8 mouse cellular contexts compared by ENCODE assay signal in the genomic region with DNA sequence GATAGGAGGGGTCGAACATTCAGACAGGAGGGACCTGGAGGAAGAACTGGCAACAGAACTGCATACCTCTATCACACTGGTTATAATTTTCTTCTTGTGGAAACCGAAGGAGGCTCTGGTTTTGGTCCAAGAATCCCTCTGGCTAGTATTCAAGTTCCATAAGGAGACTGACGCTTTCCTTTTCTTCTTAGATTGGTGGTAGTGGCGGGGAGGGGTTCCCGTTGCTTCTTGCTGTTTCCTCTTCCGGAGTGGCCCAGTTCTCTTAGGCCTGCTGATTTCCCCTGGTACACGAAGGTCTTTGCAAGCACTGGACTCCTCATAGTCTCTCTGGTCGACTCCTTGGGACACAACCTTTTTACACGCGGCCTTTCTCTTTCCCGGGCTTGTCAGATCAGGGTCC. TPM values are rescaled to one million over a fixed set of nuclear protein-coding genes. Genes with fewer than 3 reads are reported as not detected.
DNase-seq lines count a peak whose midpoint lies in the region; ATAC-seq lines count a peak whose summit lies in the region.

No protein-coding gene starts in this region.

- peak overlapping the region; percentile 84 for H3K4me3 ChIP-seq in heart, embryonic 12.5 days
- H3K4me3 ChIP-seq in embryonic facial prominence, embryonic 13.5 days, result peak overlapping the region; percentile 89
- H3K4me3 ChIP-seq in intestine, embryonic 15.5 days (replicated peaks), result peak overlapping the region; percentile 78
- peak overlapping the region; percentile 91 for H3K4me3 ChIP-seq in midbrain, embryonic 10.5 days

- no peaks in the 10 kb centered on the region for H3K27me3 ChIP-seq in heart, embryonic 12.5 days (replicated peaks)
- no peaks in the 10 kb centered on the region for H3K27me3 ChIP-seq in embryonic facial prominence, embryonic 13.5 days
- no peaks in the 10 kb centered on the region for H3K27me3 ChIP-seq in intestine, embryonic 15.5 days (replicated peaks)
- no peaks in the 10 kb centered on the region for H3K27me3 ChIP-seq in midbrain, embryonic 10.5 days (ENCODE audit: low read depth, poor library complexity, severe bottlenecking)

- 0 out of 2 replicates have a peak, but pooled peaks have one; percentile 1 for ATAC-seq in heart, embryonic 12.5 days (ENCODE audit: insufficient number of reproducible peaks, low FRiP score)
- no peak for ATAC-seq in embryonic facial prominence, embryonic 13.5 days (ENCODE audit: insufficient number of reproducible peaks, insufficient read depth, low FRiP score, low TSS enrichment, low read depth)
- ATAC-seq in intestine, embryonic 15.5 days, result peak; percentile 15
- ATAC-seq in erythroid progenitor cell, adult 5-6 weeks (replicated peaks; ENCODE audit: low FRiP score, poor library complexity, severe bottlenecking), result no peak

- no peaks in the 10 kb centered on the region for H3K9me3 ChIP-seq in heart, embryonic 12.5 days (replicated peaks)
- H3K9me3 ChIP-seq in embryonic facial prominence, embryonic 13.5 days, result no peaks in the 10 kb centered on the region
- H3K9me3 ChIP-seq in intestine, embryonic 15.5 days, result no peaks in the 10 kb centered on the region
- H3K9me3 ChIP-seq in midbrain, embryonic 10.5 days (replicated peaks), result peaks cover 38% of the 10 kb centered on the region

- H3K27ac ChIP-seq in heart, embryonic 12.5 days (ENCODE audit: poor library complexity, severe bottlenecking), result no peak overlapping the region; the same call in 1 of the 2 replicates
- H3K27ac ChIP-seq in embryonic facial prominence, embryonic 13.5 days, result no peak overlapping the region
- 0 out of 2 replicates have a peak overlapping the region, but pooled peaks have one; percentile 18 for H3K27ac ChIP-seq in intestine, embryonic 15.5 days
- peak overlapping the region; percentile 93 for H3K27ac ChIP-seq in midbrain, embryonic 10.5 days (replicated peaks)

- WGBS in heart, embryonic 12.5 days, result 33% methylated on average over 11 of the region's 11 CpGs
- WGBS in embryonic facial prominence, embryonic 13.5 days, result 38% methylated on average over 11 of the region's 11 CpGs
- 15% methylated on average over 11 of the region's 11 CpGs for WGBS in intestine, embryonic 15.5 days
- 62% methylated on average over 11 of the region's 11 CpGs for WGBS in midbrain, embryonic 10.5 days

- H3K9ac ChIP-seq in heart, embryonic 12.5 days, result peak overlapping the region; percentile 87
- H3K9ac ChIP-seq in embryonic facial prominence, embryonic 13.5 days, result peak overlapping the region; percentile 88
- peak overlapping the region; percentile 58 for H3K9ac ChIP-seq in intestine, embryonic 15.5 days

- peaks cover 28% of the 10 kb centered on the region for H3K4me1 ChIP-seq in heart, embryonic 12.5 days (replicated peaks)
- H3K4me1 ChIP-seq in embryonic facial prominence, embryonic 13.5 days, result peaks cover 33% of the 10 kb centered on the region
- peaks cover 9% of the 10 kb centered on the region; the same call in 1 of the 2 replicates for H3K4me1 ChIP-seq in intestine, embryonic 15.5 days (replicated peaks)
- peaks cover 42% of the 10 kb centered on the region for H3K4me1 ChIP-seq in midbrain, embryonic 10.5 days

- intact Hi-C loops in heart, postnatal 14 days (cut with DNase I), result loop anchor here (2.0 to 5.0 kb wide), 3 partner anchors 40 to 1235 kb away; partner anchors contain the start of genes Emc6 and Tax1bp3

- peak overlapping the region; percentile 86 for H3K4me2 ChIP-seq in heart, embryonic 12.5 days
- peak overlapping the region; percentile 87 for H3K4me2 ChIP-seq in embryonic facial prominence, embryonic 13.5 days
- peak overlapping the region; percentile 63 for H3K4me2 ChIP-seq in intestine, embryonic 15.5 days (replicated peaks)

- no peak for DNase-seq in heart, postnatal 14 days
- DNase-seq in midbrain, embryonic 10.5 days (ENCODE audit: low spot score), result no peak
- DNase-seq in right cerebral cortex, postnatal 36 days (ENCODE audit: low spot score in 2 of 2), result no peak
- no peak for DNase-seq in ovary, postnatal 10 days (ENCODE audit: low spot score)

- peaks cover 17% of the 10 kb centered on the region for H3K36me3 ChIP-seq in heart, embryonic 12.5 days
- peaks cover 32% of the 10 kb centered on the region for H3K36me3 ChIP-seq in embryonic facial prominence, embryonic 13.5 days
- H3K36me3 ChIP-seq in intestine, embryonic 15.5 days, result peaks cover 8% of the 10 kb centered on the region; the same call in 1 of the 2 replicates
- H3K36me3 ChIP-seq in midbrain, embryonic 10.5 days, result peaks cover 45% of the 10 kb centered on the region

RNA-seq across cellular contexts. Expression of gene Haspin, which starts 1.0 kb away (rescaled TPM):
- 13.9 and 14.4 TPM in 2 replicates for polyA plus RNA-seq in heart, embryonic 12.5 days (2016; fragmentation: Nextera tagmentation; extraction: Ambion mirVana)
- 1 to 10 TPM in 1 of 2 experiments, under 1 TPM in 1; 0.81 to 1.3 TPM for total RNA-seq in heart, postnatal 14 days (2021)
- polyA plus RNA-seq in embryonic facial prominence, embryonic 13.5 days (2015; fragmentation: Nextera tagmentation; extraction: Ambion mirVana), result 14.6 and 16.2 TPM in 2 replicates
- polyA plus RNA-seq in intestine, embryonic 15.5 days (2015; fragmentation: Nextera tagmentation; extraction: Ambion mirVana), result 15.2 and 16.5 TPM in 2 replicates
- 22.4 and 24.5 TPM in 2 replicates for polyA plus RNA-seq in midbrain, embryonic 10.5 days (2016; fragmentation: Nextera tagmentation; extraction: Ambion mirVana)
- 44.3 and 57.4 TPM in 2 replicates for total RNA-seq in erythroid progenitor cell, adult 5-6 weeks (2015; ENCODE audit: low replicate concordance)
- total RNA-seq in erythroid progenitor cell, adult 5-6 weeks (2017; ENCODE audit: low replicate concordance), result 65.1 and 71.6 TPM in 2 replicates

RNA-seq across cellular contexts. Expression of gene P2rx5, which starts 23.1 kb away (rescaled TPM):
- 1.8 and 2.2 TPM in 2 replicates for polyA plus RNA-seq in heart, embryonic 12.5 days (2016; fragmentation: Nextera tagmentation; extraction: Ambion mirVana)
- total RNA-seq in heart, postnatal 14 days (2021), result 1 to 10 TPM; 6.9 to 7.7 TPM
- 0.25 TPM in 1 of 2 replicates, not detected in the other for polyA plus RNA-seq in embryonic facial prominence, embryonic 13.5 days (2015; fragmentation: Nextera tagmentation; extraction: Ambion mirVana)
- 0.09 TPM in 1 of 2 replicates, not detected in the other for polyA plus RNA-seq in intestine, embryonic 15.5 days (2015; fragmentation: Nextera tagmentation; extraction: Ambion mirVana)
- 0.21 and 0.29 TPM in 2 replicates for polyA plus RNA-seq in midbrain, embryonic 10.5 days (2016; fragmentation: Nextera tagmentation; extraction: Ambion mirVana)
- total RNA-seq in erythroid progenitor cell, adult 5-6 weeks (2015; ENCODE audit: low replicate concordance), result not detected in 2 replicates
- not detected in 2 replicates for total RNA-seq in erythroid progenitor cell, adult 5-6 weeks (2017; ENCODE audit: low replicate concordance)

RNA-seq across cellular contexts. Expression of gene Emc6, which starts 39.7 kb away (rescaled TPM):
- 97.4 and 101 TPM in 2 replicates for polyA plus RNA-seq in heart, embryonic 12.5 days (2016; fragmentation: Nextera tagmentation; extraction: Ambion mirVana)
- 10 to 100 TPM; 72.4 to 75.5 TPM for total RNA-seq in heart, postnatal 14 days (2021)
- polyA plus RNA-seq in embryonic facial prominence, embryonic 13.5 days (2015; fragmentation: Nextera tagmentation; extraction: Ambion mirVana), result 94.3 and 102 TPM in 2 replicates
- polyA plus RNA-seq in intestine, embryonic 15.5 days (2015; fragmentation: Nextera tagmentation; extraction: Ambion mirVana), result 118 and 126 TPM in 2 replicates
- 132 and 137 TPM in 2 replicates for polyA plus RNA-seq in midbrain, embryonic 10.5 days (2016; fragmentation: Nextera tagmentation; extraction: Ambion mirVana)
- total RNA-seq in erythroid progenitor cell, adult 5-6 weeks (2015; ENCODE audit: low replicate concordance), result 16.9 and 27.2 TPM in 2 replicates
- 8.0 and 31.8 TPM in 2 replicates for total RNA-seq in erythroid progenitor cell, adult 5-6 weeks (2017; ENCODE audit: low replicate concordance)

RNA-seq across cellular contexts. Expression of gene Tax1bp3, which starts 39.8 kb away (rescaled TPM):
- 239 and 249 TPM in 2 replicates for polyA plus RNA-seq in heart, embryonic 12.5 days (2016; fragmentation: Nextera tagmentation; extraction: Ambion mirVana)
- total RNA-seq in heart, postnatal 14 days (2021), result 10 to 100 TPM; 55.3 to 62.3 TPM
- 199 and 208 TPM in 2 replicates for polyA plus RNA-seq in embryonic facial prominence, embryonic 13.5 days (2015; fragmentation: Nextera tagmentation; extraction: Ambion mirVana)
- polyA plus RNA-seq in intestine, embryonic 15.5 days (2015; fragmentation: Nextera tagmentation; extraction: Ambion mirVana), result 208 and 212 TPM in 2 replicates
- polyA plus RNA-seq in midbrain, embryonic 10.5 days (2016; fragmentation: Nextera tagmentation; extraction: Ambion mirVana), result 175 and 199 TPM in 2 replicates
- total RNA-seq in erythroid progenitor cell, adult 5-6 weeks (2015; ENCODE audit: low replicate concordance), result 2.1 and 9.4 TPM in 2 replicates
- 3.3 and 6.9 TPM in 2 replicates for total RNA-seq in erythroid progenitor cell, adult 5-6 weeks (2017; ENCODE audit: low replicate concordance)

RNA-seq across cellular contexts. Expression of gene Itgae, which starts 46.7 kb away (rescaled TPM):
- 0.17 and 0.19 TPM in 2 replicates for polyA plus RNA-seq in heart, embryonic 12.5 days (2016; fragmentation: Nextera tagmentation; extraction: Ambion mirVana)
- total RNA-seq in heart, postnatal 14 days (2021), result under 1 TPM in 1 of 2 experiments, not detected in 1; 0.20 TPM
- 0.22 and 0.32 TPM in 2 replicates for polyA plus RNA-seq in embryonic facial prominence, embryonic 13.5 days (2015; fragmentation: Nextera tagmentation; extraction: Ambion mirVana)
- polyA plus RNA-seq in intestine, embryonic 15.5 days (2015; fragmentation: Nextera tagmentation; extraction: Ambion mirVana), result 0.19 and 0.35 TPM in 2 replicates
- 0.39 and 0.60 TPM in 2 replicates for polyA plus RNA-seq in midbrain, embryonic 10.5 days (2016; fragmentation: Nextera tagmentation; extraction: Ambion mirVana)
- total RNA-seq in erythroid progenitor cell, adult 5-6 weeks (2015; ENCODE audit: low replicate concordance), result not detected in 2 replicates
- total RNA-seq in erythroid progenitor cell, adult 5-6 weeks (2017; ENCODE audit: low replicate concordance), result 0.08 and 1.3 TPM in 2 replicates

Comparison
In these comparisons a context has a peak if more than half of its experiments do, and no peak if none do; other contexts are left out.
1. ATAC-seq: peak in heart, embryonic 12.5 days (single experiment) and intestine, embryonic 15.5 days (single experiment); none in embryonic facial prominence, embryonic 13.5 days (single experiment) and erythroid progenitor cell, adult 5-6 weeks (single experiment).
2. H3K27ac ChIP-seq: peak in intestine, embryonic 15.5 days (single experiment) and midbrain, embryonic 10.5 days (single experiment); none in heart, embryonic 12.5 days (single experiment) and embryonic facial prominence, embryonic 13.5 days (single experiment).
3. Peak in every context shown above with its lines, with median percentiles within 50 percentile points of each other: H3K4me2 ChIP-seq, H3K4me3 ChIP-seq and H3K9ac ChIP-seq.